Mouse (Mus musculus) frontal cortex, postnatal 14 days (tissue): ENCODE data around the gene Cacna1b.

Experiments
- DNase-seq, 2 experiments: peaks; one replicate each; pipeline ENCODE4 v3.0.0; 2022; ENCODE audit warnings: low spot score in 2 of 2

Gene Cacna1b

DNA sequence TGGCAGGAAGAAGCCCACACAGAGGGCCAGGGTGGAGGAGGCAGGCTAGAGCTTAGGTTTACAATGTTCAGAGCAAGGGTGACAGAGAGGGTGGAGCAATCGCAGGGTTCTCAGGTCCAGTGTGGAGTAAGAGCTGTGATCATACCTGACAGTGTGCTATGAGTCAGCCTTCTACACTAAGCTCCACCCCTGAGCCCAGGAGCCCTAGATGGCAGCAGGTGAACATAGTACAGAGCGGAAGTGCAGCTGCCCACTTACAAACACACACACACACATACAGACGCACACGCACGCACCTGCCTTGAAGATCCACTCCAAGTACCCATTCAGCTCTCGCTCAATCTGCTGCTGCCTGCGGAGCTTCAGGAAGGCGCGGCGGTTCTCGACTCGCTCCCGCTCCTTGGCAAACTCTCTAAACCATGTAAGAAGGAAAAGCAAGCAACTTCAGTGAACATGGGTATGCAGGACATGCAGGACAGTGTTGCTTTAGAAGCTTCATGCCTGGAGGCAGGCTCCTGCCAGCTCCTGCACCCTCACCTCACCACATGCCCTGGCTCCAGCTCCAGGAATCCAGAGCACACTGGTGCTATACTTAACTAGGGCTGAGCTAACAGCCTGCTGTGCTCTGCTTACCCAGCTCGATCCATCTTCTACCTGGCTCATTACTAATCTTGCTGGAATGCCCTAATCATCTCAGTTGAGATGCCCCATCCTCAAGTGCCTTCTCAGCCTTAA is 43.1 kb downstream of the Cacna1b start:
- DNase-seq, result no peak

GRCm38 (mm10) chr2:24718906-24719305 is 44.0 kb downstream of the Cacna1b start:
- DNase-seq, result no peak

- no peak for DNase-seq
Observed at GRCm38 (mm10) chr2:24717963-24718362, 45.0 kb downstream of the Cacna1b start.

- DNase-seq, result peak in 1 of 2 experiments; percentile 23
Observed at GRCm38 (mm10) chr2:24717461-24717860, 45.5 kb downstream of the Cacna1b start.

DNA sequence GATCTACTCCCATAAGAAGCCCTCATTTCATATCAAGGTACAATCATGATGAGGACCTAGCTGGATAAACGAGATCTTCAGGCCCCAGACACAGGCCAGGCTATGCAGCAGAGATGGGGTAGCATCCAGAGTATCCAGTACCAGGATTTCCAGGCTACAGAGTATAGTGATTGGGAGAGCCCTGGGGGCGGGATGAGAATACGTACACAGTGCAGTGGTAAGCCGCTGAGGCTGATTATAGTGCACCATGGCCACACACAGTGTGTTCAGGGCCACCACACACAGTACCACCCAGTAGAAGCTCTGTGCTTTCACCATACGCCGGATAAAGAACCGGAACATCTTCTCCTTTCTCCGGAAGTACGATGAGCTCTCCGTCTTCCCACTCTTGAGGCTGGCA is 57.0 kb downstream of the Cacna1b start:
- no peak for DNase-seq

GRCm38 (mm10) chr2:24702208-24702957 is 60.6 kb downstream of the Cacna1b start:
- DNase-seq, result no peak

GRCm38 (mm10) chr2:24697281-24697980 is 65.5 kb downstream of the Cacna1b start:
- DNase-seq, result no peak

- DNase-seq, result no peak
Observed at GRCm38 (mm10) chr2:24692371-24692770, 70.6 kb downstream of the Cacna1b start.

DNA sequence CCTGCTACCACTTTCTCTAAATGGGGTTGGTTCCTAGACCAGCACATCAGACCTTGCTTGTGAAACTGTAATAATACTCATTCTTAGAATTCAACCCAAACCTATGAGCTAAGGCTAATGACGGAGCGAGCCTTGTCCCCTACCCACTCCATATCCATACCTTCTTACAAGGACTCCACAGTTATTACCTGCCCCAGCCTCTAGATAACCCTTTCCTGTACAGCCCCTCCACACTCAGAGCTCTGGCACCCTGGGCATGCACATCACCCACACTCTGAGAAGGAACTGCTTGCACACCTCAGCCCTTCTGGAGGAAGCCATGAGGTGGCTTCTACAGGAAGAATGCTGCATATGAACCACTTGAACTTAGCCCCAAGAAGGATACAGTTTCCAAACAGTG is 72.6 kb downstream of the Cacna1b start:
- DNase-seq, result no peak

DNA sequence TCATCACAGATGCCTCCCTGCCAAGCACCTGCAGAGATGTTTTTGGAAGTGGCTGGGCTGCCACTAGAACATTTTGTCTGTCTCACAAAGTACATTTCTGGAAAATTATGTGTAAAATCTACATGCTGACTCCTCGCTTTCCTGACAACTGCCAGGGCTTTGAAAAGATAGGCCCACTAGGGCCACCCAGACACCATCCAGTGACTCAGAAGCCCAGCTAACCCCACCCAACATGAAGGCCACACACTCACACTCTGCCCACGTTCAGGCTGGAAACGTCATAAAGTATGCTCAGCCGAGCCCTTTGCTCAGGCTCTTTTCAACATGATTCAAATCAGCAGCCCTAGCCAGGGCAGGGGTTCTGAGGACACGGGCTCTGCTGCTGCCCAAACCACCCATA is 77.6 kb downstream of the Cacna1b start:
- no peak for DNase-seq

GRCm38 (mm10) chr2:24684796-24685195 is 78.2 kb downstream of the Cacna1b start:
- no peak for DNase-seq

DNA sequence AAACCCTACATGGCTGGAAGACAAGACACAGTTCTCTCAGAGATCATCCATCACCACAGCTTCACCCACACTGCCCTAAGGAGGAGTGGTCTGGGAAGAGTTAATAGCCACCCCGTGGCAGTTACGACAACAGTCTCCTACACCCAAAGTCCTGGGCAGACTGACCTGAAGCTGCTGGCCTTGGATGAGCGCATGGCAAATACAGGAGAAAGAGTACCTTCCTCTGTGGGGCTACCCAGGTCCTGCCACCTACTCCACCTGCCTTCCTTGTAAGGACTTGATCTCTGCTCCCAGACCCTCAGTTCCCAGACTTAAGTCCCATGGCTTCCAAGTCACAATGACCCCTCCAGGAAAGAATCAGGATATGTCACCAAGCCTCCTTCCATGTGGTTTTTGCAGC is 79.7 kb downstream of the Cacna1b start:
- no peak for DNase-seq

DNA sequence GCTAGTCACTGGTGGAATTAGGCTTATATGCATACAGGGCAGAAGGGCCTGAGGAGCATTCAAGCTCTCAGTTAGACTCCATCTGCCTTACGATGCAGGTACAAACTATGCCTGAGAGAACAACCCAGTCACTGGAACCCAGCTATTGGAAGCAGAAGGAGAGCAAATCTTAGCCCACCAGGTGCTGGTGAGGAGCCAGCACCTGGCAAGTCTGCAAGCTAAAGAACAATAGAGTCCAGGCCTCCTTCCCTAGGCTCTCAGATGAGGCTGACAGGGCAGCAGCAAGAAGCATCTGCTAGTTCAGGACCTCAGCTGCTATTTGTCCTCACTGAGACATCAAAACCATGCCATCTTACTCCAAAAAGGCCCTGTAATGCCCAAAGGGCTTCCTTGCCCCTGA is 82.2 kb downstream of the Cacna1b start:
- DNase-seq, result no peak

- no peak for DNase-seq
Observed at GRCm38 (mm10) chr2:24680176-24680575, 82.8 kb downstream of the Cacna1b start.

GRCm38 (mm10) chr2:24679012-24679651 is 83.8 kb downstream of the Cacna1b start:
- peak in 1 of 2 experiments; percentile 41 for DNase-seq

GRCm38 (mm10) chr2:24678538-24678937 is 84.4 kb downstream of the Cacna1b start:
- no peak for DNase-seq

DNA sequence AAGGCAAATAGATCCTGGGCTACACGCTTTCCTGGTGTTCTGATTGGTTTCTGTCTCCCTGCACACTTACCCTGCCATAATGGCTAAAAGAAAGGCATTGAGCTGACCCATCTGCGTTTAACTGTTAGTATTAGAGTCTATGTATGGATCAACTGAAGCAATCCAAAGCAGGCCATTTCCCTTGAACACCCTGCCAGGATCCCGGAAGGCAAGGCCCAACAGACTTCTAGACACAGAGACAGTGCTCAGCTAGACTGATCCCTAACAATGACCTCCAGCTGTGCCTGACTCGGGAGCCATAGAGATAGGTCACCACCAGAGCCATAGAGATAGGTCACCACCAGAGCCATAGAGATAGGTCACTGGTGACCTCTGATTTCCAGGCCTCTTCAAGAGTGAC is 84.8 kb downstream of the Cacna1b start:
- DNase-seq, result no peak

- no peak for DNase-seq
Observed at GRCm38 (mm10) chr2:24677629-24678028, 85.3 kb downstream of the Cacna1b start.

GRCm38 (mm10) chr2:24674432-24675006 is 88.4 kb downstream of the Cacna1b start:
- no peak for DNase-seq

DNA sequence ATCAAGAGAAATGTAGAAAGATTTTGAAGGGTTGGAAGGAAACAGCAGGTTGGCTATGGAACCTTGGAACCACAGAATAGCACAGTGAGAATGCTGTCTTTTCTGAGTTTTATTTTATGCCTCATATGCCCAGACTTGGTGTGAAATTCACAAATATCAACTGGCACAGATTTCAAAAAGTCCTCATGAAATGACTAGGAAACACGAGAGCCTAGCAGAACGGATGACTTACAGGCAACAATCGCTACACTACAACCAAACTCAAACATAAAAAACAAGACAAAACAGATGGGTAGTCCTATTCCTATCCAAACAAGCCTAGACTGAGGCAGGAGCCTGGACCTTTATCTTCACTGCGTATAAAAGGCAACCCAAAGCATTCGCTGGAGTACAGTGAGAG is 94.4 kb downstream of the Cacna1b start:
- DNase-seq, result no peak

- DNase-seq, result no peak
Observed at GRCm38 (mm10) chr2:24664678-24665257, 98.2 kb downstream of the Cacna1b start.
